Mouse (Mus musculus) lung, adult 2 months (tissue): ENCODE measurements around the gene D330045A20Rik. TPM values are rescaled to one million over a fixed set of nuclear protein-coding genes. Genes with fewer than 3 reads are reported as not detected.
A peak's percentile ranks its signal among the peaks of the same experiment; 100 is the strongest.
"Not testable (repeated sequence)": the region's sequence is repeated elsewhere in the genome, so short reads cannot be mapped to it uniquely, and the experiment has no call there.

Source experiments
- DNase-seq: peaks from one replicate; pipeline ENCODE4 v3.0.0; 2022
- H3K4me1 ChIP-seq: fragments of 200-500 bp; 2 replicates; pipeline ENCODE4 v1.6.1; 2011; ENCODE audit warnings: low read length; ENCODE audit not compliant: control insufficient read depth, insufficient read depth
- H3K4me3 ChIP-seq: fragments of 200-500 bp; replicated peaks from 2 replicates; pipeline ENCODE3; 2011; ENCODE audit warnings: low read depth, mild to moderate bottlenecking, control low read depth, low read length; ENCODE audit errors: extremely low read depth
- CTCF ChIP-seq: fragments of 200-500 bp; IDR thresholded peaks from 2 replicates; pipeline ENCODE4 v1.5.1; 2011; ENCODE audit warnings: mild to moderate bottlenecking, low read length, control low read depth; ENCODE audit not compliant: insufficient read depth
- POLR2A ChIP-seq: fragments of 200-500 bp; IDR thresholded peaks from 2 replicates; pipeline ENCODE4 v1.6.1; 2011; ENCODE audit warnings: low read depth, mild to moderate bottlenecking, control low read depth, low read length, borderline replicate concordance; ENCODE audit errors: extremely low read depth
- WGBS: fragments of 180-500 bp; shearing (Covaris S2); methylation state at CpG from one replicate; pipeline ENCODE4 v1.1.7; 2018; 5-methylcytosine and 5-hydroxymethylcytosine counted together
- polyA plus RNA-seq: library from polyadenylated mRNA; depleted of rRNA; stranded (reverse); fragments of >200 nt; gene quantifications from 2 replicates; pipeline ENCODE4 v1.2.3, GENCODE M21; 2012; rRNA removed

D330045A20Rik gene
- 0.05 and 0.11 TPM in 2 replicates for polyA plus RNA-seq

DNA sequence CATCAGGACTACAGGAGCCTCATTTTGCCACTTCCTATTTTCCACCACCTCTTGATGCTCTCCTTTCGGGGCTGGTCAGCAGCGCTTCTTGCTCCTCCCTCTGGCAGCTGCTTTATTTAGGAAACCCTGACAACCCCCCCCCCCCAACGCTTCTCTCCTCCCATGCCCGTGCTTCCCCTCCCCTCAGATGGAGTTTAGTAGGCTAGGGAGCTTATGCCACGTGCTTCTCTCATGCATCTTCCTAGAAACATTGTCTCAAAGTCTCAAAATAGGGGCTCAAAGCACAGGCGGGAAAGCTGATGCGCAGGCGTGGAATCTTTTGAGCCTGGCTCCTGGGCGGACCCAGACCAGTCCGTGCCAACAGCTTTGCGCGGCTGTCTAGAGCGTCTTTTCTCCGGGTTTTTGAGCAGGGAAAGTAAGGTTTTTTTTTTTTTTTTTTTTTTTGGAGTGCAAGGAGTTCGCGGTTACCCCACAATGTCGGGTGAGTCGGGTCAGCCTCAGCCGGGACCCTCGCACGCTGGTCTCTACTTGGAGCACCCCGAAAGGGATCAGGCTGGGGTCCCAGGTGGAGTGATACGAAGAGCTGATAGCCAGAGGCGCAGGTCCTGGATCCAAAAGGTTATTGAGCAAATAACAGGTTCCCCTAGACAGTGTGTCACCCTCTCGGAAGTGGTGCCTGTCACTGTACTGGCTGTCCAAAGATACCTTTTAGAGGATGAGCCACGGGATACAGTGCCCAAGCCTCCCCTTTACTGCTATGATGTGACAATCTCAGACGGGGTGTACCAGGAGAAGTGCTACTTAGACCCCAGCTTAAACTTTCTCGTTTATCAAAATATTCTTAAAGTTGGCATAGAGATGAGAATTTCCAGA is at the start of gene D330045A20Rik:
Gene D330045A20Rik, plus strand, starts transcription at position 346 of the 873 bp plus-strand sequence.
- no peak for TF ChIP-seq CTCF
- TF ChIP-seq POLR2A = no peak
- no peak for DNase-seq
- no peak within 1 kb of the TSS for H3K4me3 ChIP-seq
- no peaks in the 10 kb centered on the region for H3K4me1 ChIP-seq
- WGBS = 35% methylated on average over 28 of the region's 28 CpGs

- WGBS = 64% methylated on average over 2 of the region's 2 CpGs
- no peak for DNase-seq
- Histone ChIP-seq H3K4me1 (no peaks in the 10 kb centered on the region), H3K4me3 (no peak overlapping the region)
- TF ChIP-seq CTCF (no peak), POLR2A (no peak)
These were observed 47.6 kb upstream of the D330045A20Rik start for GRCm38 (mm10) chrX:139432550-139432949.

DNA sequence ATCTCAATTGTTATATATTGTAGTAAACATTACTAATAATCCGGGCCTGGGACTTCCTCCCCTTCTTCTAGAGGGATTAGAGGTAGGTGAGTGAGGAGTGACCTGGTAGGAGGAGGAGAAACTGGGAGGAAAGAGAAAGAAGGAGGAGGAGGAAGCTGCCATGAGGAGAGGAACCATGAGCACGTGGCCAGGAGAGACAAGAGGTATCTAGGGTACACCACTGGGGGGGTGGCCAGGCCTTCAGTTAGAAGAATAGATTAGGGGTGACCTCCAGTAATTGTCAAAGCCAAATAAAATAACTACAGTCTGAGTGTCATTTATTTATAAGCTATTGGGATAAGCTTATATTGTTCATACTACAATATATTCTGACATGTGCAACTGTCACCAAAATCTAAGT is 45.0 kb upstream of the D330045A20Rik start:
- DNase-seq = no peak
- Histone ChIP-seq H3K4me3 (no peak overlapping the region), H3K4me1 (no peaks in the 10 kb centered on the region)
- TF ChIP-seq POLR2A (no peak), CTCF (no peak)
- WGBS = 50% methylated on average over 2 of the region's 2 CpGs

GRCm38 (mm10) chrX:139441057-139441456 is 39.1 kb upstream of the D330045A20Rik start:
- WGBS = 89% methylated on average over 22 of the region's 22 CpGs
- not testable (repeated sequence) for H3K4me1 ChIP-seq, H3K4me3 ChIP-seq
- DNase-seq = peak; percentile 2

DNA sequence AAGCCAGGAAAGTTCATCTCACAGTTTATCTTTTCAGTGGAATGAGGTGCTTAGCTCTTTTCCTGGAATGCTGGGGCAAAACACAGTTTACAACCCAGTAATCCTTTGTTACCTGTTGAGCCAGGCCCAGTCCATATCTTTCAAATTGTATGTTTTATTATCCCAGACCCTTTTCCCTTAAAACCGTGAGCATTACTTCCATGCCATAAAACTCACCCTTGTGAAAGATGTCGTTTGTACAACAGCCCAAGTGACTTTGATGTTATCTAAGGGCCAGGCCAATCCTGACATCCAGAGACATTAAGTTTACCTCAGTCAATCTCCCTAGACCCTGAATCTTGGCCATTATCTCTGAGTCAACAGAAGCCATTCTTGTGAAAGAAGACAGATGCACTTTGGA is 23.4 kb upstream of the D330045A20Rik start:
- 41% methylated on average over 2 of the region's 2 CpGs for WGBS
- H3K4me1 ChIP-seq = no peaks in the 10 kb centered on the region
- DNase-seq = no peak
- no peak overlapping the region for H3K4me3 ChIP-seq
- TF ChIP-seq POLR2A (no peak), CTCF (no peak)

GRCm38 (mm10) chrX:139482083-139482482 is 1.9 kb downstream of the D330045A20Rik start:
- DNase-seq = no peak
- TF ChIP-seq POLR2A (no peak), CTCF (no peak)
- 46% methylated on average over 7 of the region's 7 CpGs for WGBS
- no peak overlapping the region for H3K4me3 ChIP-seq
- no peaks in the 10 kb centered on the region for H3K4me1 ChIP-seq

- 74% methylated on average over 1 of the region's 1 CpGs for WGBS
- TF ChIP-seq POLR2A (no peak), CTCF (no peak)
- Histone ChIP-seq H3K4me1 (no peaks in the 10 kb centered on the region), H3K4me3 (no peak overlapping the region)
- no peak for DNase-seq
These were observed 4.8 kb downstream of the D330045A20Rik start for GRCm38 (mm10) chrX:139484974-139485373.

- Histone ChIP-seq H3K4me3 (no peak overlapping the region), H3K4me1 (no peaks in the 10 kb centered on the region)
- 77% methylated on average over 2 of the region's 2 CpGs for WGBS
- no peak for DNase-seq
- TF ChIP-seq CTCF (no peak), POLR2A (no peak)
These were observed 36.0 kb downstream of the D330045A20Rik start for GRCm38 (mm10) chrX:139516156-139516555.

DNA sequence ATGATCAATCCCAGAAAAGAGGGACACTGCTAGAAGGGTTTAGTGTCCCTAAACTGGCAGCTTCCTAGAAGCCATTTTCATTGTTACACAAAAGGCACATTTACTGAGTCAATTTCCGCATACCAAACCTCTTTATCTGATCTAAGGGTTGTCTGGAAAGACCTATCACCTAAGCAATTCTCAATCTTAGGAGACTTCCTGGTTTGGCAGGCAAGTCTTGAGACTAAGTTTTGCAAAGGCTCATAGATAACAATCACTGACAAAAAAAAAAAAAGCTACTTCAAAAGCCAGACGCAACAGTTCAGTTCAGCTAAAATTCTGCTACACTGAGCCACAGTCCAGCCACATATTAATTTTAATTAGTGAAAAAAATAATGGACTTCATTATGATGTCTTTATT is 39.1 kb downstream of the D330045A20Rik start:
- no peak for DNase-seq
- 64% methylated on average over 2 of the region's 2 CpGs for WGBS

More for the DNA sequence above, 39.1 kb downstream of the D330045A20Rik start:
- Histone ChIP-seq H3K4me1 (no peaks in the 10 kb centered on the region), H3K4me3 (no peak overlapping the region)
- TF ChIP-seq POLR2A (no peak), CTCF (no peak)
